Mouse (Mus musculus): Measurements from ENCODE around the gene Sln. TPM values are rescaled to one million over a fixed set of nuclear protein-coding genes. Genes with fewer than 3 reads are reported as not detected.

Gene Sln
- polyA plus RNA-seq, 1 experiment from 2014 or later: 0.15 TPM

DNA sequence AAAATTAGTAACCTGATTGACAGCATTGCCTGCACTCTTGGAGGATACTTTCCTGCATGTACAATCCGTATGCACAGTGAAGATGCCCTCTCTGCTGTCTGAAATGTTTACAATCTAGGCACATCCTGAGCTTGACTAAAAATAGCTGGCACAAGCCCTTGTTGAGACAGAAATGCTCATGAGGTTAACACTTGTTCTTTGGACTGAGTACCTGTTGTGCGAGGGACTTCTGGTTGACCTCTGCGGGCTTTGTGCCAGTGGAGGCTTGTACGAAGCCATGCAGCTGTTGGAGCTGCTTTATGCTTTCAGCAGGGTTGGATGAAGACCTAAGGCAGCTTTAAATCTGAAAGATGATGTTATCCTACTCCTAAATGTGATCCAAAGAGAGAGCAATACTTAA lies 2.2 kb downstream of the Sln start:
- no peaks in the 10 kb centered on the region for H3K36me3 ChIP-seq
- no peaks in the 10 kb centered on the region for H3K9me3 ChIP-seq (replicated peaks)
- H3K4me2 ChIP-seq: no peak overlapping the region
- no peak overlapping the region for H3K27ac ChIP-seq
- 76% methylated on average over 4 of the region's 4 CpGs for WGBS (ENCODE audit: insufficient replicate concordance)
- no peak overlapping the region for H3K9ac ChIP-seq
- H3K27me3 ChIP-seq (replicated peaks): no peaks in the 10 kb centered on the region
- H3K4me1 ChIP-seq: no peaks in the 10 kb centered on the region
- no peak overlapping the region for H3K4me3 ChIP-seq
- no peak for ATAC-seq

DNA sequence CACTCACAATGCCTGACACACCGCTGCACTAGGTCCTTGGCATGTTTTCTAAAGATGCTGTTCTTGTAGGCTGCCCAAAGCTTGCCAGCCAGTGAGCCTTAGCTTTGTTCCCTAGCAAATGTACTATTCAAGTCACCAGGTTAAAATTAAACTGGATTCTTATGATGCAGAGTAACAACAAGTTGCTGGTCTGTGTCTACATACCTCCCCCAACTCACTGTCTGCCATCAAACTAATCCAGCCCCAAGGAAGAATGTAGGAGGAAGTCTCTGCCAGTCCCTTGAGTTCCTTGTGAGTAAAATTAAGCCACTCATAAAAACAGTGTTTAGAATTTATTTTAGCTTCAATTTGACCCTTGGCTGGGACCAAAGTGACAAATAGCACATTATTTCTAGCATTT lies 3.7 kb downstream of the Sln start:
- Histone ChIP-seq H3K4me3 (no peak overlapping the region), H3K9me3 (replicated peaks) (no peaks in the 10 kb centered on the region), H3K27me3 (replicated peaks) (no peaks in the 10 kb centered on the region), H3K27ac (no peak overlapping the region), H3K9ac (no peak overlapping the region), H3K4me2 (no peak overlapping the region), H3K4me1 (no peaks in the 10 kb centered on the region), H3K36me3 (no peaks in the 10 kb centered on the region)
- 55% methylated on average over 1 of the region's 1 CpGs for WGBS (ENCODE audit: insufficient replicate concordance)
- ATAC-seq: no peak

DNA sequence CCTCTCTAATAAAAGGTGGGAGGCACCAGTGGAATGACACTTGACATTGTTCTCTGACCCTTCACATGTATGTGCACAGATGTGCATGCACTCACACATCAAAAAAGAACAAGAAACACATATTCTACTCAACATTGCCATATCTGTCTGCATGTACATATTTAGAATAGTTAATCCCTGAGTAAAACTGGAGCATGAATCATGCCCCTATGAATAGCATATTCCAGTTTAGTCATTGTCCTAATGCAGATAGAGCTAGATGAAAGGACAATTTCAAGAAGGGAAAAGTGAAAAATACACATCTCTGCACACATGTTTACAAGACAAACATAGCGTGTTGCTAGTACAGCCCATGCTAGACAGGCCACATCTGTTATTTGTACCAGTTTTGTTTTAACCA lies 4.6 kb downstream of the Sln start:
- Histone ChIP-seq H3K4me3 (no peak overlapping the region), H3K36me3 (no peaks in the 10 kb centered on the region), H3K9ac (no peak overlapping the region), H3K27ac (no peak overlapping the region), H3K4me2 (no peak overlapping the region), H3K9me3 (replicated peaks) (no peaks in the 10 kb centered on the region), H3K4me1 (no peaks in the 10 kb centered on the region), H3K27me3 (replicated peaks) (no peaks in the 10 kb centered on the region)
- ATAC-seq: no peak
- WGBS (ENCODE audit: insufficient replicate concordance): 63% methylated on average over 1 of the region's 1 CpGs

DNA sequence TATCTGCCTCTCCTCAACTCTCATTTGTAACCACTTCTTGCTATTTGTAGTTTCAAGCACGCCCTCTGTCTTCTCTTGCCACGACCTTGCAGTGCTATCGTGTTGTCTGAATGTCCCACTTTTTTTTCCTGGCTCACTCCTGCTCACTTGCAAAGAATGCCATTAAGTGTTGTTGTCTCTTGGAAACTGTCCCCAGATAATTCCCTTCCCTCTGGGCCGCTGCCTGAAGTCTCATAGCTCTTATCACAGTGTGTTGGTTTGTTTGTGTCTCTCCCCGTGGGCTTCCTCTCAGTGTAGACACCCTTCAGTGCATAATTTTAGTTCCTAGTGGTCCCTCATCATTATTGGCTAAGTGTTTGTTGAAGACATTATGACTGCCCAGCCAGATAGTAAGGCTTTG lies 7.9 kb downstream of the Sln start:
- Histone ChIP-seq H3K27me3 (replicated peaks) (no peaks in the 10 kb centered on the region), H3K4me3 (no peak overlapping the region), H3K9me3 (replicated peaks) (no peaks in the 10 kb centered on the region), H3K4me1 (no peaks in the 10 kb centered on the region), H3K9ac (no peak overlapping the region), H3K4me2 (no peak overlapping the region), H3K27ac (no peak overlapping the region), H3K36me3 (no peaks in the 10 kb centered on the region)
- no peak for ATAC-seq
- 49% methylated on average over 5 of the region's 5 CpGs for WGBS (ENCODE audit: insufficient replicate concordance)

DNA sequence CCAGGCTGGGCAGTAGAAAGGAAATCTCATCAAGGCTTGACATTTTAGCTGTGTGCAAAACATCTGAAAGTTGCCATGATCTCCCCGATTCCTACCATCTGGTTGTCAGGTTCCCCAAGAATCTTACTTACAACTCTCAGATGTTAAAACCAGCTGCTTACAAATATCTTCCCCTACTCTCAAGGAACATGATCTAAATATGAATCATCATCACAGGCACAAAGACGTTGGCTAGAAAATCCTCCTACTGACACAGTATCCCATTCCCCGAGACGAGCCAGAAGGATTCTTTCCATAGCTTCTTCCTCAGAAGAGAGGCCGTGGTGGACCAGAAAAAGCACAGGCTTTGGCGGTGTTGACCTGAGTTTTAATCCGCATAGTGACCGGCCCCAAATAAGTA lies 23.3 kb downstream of the Sln start:
- Histone ChIP-seq H3K4me2 (no peak overlapping the region), H3K9me3 (replicated peaks) (no peaks in the 10 kb centered on the region; the same call in 1 of the 2 replicates), H3K9ac (no peak overlapping the region), H3K27ac (no peak overlapping the region), H3K36me3 (no peaks in the 10 kb centered on the region), H3K27me3 (replicated peaks) (no peaks in the 10 kb centered on the region), H3K4me3 (no peak overlapping the region), H3K4me1 (no peaks in the 10 kb centered on the region)
- 74% methylated on average over 8 of the region's 8 CpGs for WGBS (ENCODE audit: insufficient replicate concordance)
- no peak for ATAC-seq

DNA sequence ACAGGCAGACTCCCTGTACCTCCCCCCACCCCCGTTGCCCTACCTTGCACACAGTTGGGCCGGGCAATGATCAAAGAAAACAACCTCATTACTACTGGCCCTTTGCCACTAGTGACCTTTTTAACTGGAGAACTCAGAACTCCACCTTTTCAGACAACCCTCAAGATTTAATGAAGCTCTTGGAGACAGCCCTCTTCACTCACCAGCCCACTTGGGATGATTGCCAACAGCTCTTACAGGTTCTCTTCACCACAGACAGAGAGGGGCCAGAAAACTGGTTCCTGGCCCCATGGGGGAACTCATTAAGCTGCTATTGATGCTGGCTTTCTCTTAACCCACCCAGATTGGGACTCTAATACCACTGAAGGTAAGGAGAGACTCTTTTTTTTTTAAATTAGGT lies 27.5 kb downstream of the Sln start:
- Histone ChIP-seq H3K27ac (no peak overlapping the region), H3K9me3 (replicated peaks) (no peaks in the 10 kb centered on the region; the same call in 1 of the 2 replicates), H3K4me2 (no peak overlapping the region), H3K36me3 (no peaks in the 10 kb centered on the region), H3K27me3 (replicated peaks) (no peaks in the 10 kb centered on the region), H3K4me3 (no peak overlapping the region), H3K9ac (no peak overlapping the region), H3K4me1 (no peaks in the 10 kb centered on the region)
- WGBS (ENCODE audit: insufficient replicate concordance): 38% methylated on average over 2 of the region's 2 CpGs
- ATAC-seq: no peak

DNA sequence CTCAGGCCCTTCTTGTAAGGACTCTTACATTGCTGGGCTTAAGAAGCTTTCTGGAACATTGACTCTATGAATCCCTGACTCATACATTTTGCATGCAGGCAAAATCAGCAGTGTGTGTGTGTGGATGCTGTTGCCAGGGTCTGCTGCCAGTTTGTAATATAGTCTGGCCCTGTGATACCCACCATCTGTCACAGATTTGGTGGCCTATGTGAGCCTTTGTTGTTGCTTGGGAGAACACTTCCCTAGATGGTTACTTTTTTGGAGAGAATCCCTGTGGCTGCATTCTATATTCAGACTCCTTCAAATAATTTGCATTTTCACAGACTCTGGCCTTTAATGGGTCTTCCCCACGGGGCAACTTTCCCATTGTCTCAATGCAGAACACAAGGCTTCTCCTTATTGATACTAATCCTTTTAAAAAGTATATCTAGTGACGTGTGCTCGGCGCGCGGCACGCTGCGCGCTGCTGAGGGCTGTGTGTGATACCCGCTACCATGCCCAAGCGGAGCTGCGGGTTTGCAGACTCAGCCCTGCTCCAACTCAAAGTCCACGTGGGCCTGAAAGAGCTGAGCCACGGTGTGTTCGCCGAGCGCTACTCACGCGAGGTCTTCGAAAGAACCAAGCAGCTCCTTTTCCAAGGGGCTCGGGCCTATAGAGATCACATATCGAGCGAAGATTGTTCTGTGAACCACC lies 33.8 kb downstream of the Sln start:
- 83% methylated on average over 23 of the region's 23 CpGs for WGBS (ENCODE audit: insufficient replicate concordance)
- H3K4me2 ChIP-seq: no peak overlapping the region
- H3K9me3 ChIP-seq (replicated peaks): no peaks in the 10 kb centered on the region
- H3K9ac ChIP-seq: no peak overlapping the region
- H3K4me3 ChIP-seq: no peak overlapping the region
- no peaks in the 10 kb centered on the region for H3K4me1 ChIP-seq
- H3K27ac ChIP-seq: no peak overlapping the region
- H3K36me3 ChIP-seq: no peaks in the 10 kb centered on the region
- ATAC-seq: no peak
- H3K27me3 ChIP-seq (replicated peaks): no peaks in the 10 kb centered on the region

DNA sequence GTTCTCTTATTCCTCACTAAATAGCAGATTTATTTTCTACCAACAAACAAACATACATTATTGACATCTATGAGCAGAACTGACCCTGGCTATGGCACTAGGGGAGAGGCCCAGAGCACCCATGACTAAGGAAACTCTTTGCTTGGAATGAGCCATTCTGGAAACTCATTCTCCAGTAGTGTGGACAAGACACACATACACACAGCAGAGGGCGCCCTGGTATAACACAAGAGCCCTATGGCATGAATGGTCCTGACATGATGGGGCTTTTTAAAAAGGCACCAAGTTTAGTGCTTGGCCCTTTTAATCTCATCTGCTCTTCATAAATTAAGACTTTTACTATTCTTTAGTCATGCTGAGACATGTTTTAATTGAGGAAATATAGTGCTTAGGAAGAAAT lies 40.1 kb downstream of the Sln start:
- Histone ChIP-seq H3K27ac (no peak overlapping the region), H3K36me3 (no peaks in the 10 kb centered on the region), H3K4me3 (no peak overlapping the region), H3K27me3 (replicated peaks) (no peaks in the 10 kb centered on the region), H3K4me2 (no peak overlapping the region), H3K4me1 (no peaks in the 10 kb centered on the region), H3K9ac (no peak overlapping the region), H3K9me3 (replicated peaks) (no peaks in the 10 kb centered on the region)
- WGBS (ENCODE audit: insufficient replicate concordance): 4% methylated on average over 1 of the region's 1 CpGs
- no peak for ATAC-seq

DNA sequence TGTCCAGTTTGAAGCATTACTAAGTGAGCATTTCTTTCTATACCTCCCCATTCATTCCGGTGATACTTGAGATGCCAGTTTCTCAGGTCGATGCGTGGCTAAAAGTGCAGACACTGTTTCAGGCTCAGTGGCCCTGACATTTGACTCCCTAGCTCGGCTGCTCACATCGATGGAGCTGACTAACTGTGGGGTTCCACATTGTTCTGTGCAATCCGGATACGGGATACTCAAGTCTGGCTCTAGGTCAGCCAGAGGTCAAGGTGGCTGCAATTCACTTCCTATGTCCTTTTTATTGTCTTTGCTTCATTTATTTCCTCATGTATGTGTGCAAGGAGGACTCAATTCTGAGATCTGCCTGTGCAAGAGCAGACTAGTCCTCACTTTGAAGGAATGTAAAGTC lies 45.9 kb downstream of the Sln start:
- ATAC-seq: no peak
- Histone ChIP-seq H3K9me3 (replicated peaks) (peaks cover 6% of the 10 kb centered on the region), H3K4me3 (no peak overlapping the region), H3K9ac (no peak overlapping the region), H3K4me1 (no peaks in the 10 kb centered on the region), H3K4me2 (no peak overlapping the region), H3K27ac (no peak overlapping the region), H3K27me3 (replicated peaks) (no peaks in the 10 kb centered on the region), H3K36me3 (no peaks in the 10 kb centered on the region)
- 70% methylated on average over 7 of the region's 7 CpGs for WGBS (ENCODE audit: insufficient replicate concordance)

DNA sequence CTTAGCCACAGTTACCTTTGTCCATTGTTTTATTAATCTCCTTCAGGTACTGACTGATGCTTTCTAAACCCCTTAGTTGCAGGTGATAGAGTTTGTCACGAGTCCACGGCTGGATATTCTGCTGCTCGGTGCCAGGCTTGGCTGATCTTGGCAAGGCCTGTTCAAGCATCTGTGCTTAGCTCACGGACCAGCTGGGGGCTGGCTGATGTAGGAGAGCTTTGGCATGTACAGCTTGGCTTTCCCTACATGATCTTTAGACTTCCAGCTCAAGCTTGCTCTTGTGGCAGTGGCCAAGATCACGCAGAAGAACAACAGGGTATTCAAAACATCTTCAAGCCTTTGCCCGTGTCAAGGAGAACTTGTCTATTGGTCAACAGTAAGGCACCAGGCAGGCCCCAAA lies 49.9 kb downstream of the Sln start:
- no peaks in the 10 kb centered on the region for H3K36me3 ChIP-seq
- no peak overlapping the region for H3K9ac ChIP-seq
- ATAC-seq: no peak
- H3K4me1 ChIP-seq: no peaks in the 10 kb centered on the region
- peaks cover 6% of the 10 kb centered on the region for H3K9me3 ChIP-seq (replicated peaks)
- 67% methylated on average over 6 of the region's 6 CpGs for WGBS (ENCODE audit: insufficient replicate concordance)
- no peak overlapping the region for H3K27ac ChIP-seq
- no peak overlapping the region for H3K4me3 ChIP-seq
- no peak overlapping the region for H3K4me2 ChIP-seq
- H3K27me3 ChIP-seq (replicated peaks): no peaks in the 10 kb centered on the region

DNA sequence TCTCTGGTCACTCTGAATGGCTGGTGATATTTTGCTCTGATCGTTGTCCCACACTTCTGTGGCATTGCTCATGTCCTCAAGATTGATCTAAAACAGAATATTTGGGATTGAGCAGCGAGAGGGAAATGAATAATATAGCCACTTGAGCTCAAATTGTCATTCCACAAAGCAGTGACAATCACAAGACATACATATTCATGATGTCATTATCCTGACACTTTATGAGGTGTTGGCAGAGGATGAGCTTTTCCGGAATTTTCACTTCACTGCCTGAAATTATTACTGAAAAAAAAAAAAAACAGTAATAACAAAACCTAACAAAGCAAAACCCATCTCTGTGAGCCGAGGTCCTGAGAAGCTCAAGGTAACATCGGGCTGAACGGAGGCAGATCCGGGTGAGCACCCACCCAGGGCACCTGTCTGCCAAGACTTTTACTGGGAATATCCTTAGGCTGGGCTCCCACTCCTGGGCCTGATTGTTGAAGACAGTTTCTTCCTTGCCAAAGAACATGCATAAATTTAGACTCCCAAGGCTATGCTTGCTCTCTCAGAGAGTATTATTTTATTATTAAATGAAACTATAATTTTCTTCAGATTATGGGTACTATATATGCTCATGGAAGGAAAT lies 53.4 kb downstream of the Sln start:
- Histone ChIP-seq H3K9ac (no peak overlapping the region), H3K27me3 (replicated peaks) (no peaks in the 10 kb centered on the region), H3K4me1 (no peaks in the 10 kb centered on the region), H3K9me3 (replicated peaks) (no peaks in the 10 kb centered on the region), H3K4me2 (no peak overlapping the region), H3K4me3 (no peak overlapping the region), H3K27ac (no peak overlapping the region), H3K36me3 (no peaks in the 10 kb centered on the region)
- 72% methylated on average over 7 of the region's 7 CpGs for WGBS (ENCODE audit: insufficient replicate concordance)
- ATAC-seq: no peak

All from liver, embryonic 12.5 days (tissue).